Comparison of ENCODE assay signal across 26 mouse cellular contexts in the genomic region with DNA sequence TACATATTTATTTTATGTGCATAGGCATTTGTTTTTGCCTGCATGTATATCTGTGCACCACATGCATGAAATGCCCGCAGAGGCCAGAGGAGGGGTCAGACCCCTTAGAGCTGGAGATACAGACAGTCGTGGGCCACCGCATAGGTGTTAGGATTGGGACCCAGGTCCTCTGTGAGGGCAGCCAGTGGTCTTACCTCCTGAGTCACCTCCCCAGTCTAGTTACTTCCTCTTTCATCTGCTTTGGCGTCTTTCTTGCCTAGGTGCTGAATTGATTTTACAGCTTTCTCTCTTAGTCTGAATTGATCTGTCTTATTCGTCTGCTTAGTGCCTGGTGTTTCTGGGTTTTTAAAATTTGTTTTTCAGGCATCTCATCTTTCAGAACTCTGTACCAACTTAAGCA.
DNase-seq lines count a peak whose midpoint lies in the region; ATAC-seq and TF ChIP-seq lines count a peak whose summit lies in the region.
"Had no signal": no experiment of that assay in that cellular context is flagged by ENCODE, and none has a peak within 500 bp of the region (broad histone marks: within the 10 kb centered on the region; RNA-seq: fewer than 3 reads in every experiment).

No protein-coding gene starts in this region.

- no peak for TF ChIP-seq EP300 in CH12.LX (IDR thresholded peaks at IDR 0.05; ENCODE audit: low read length)

- 0 out of 2 replicates have a peak, but pooled peaks cover 3% of the 10 kb centered on the region for H3K36me3 ChIP-seq in hindbrain, embryonic 14.5 days (replicated peaks; ENCODE audit: control insufficient read depth, insufficient read depth)
- peaks cover 12% of the 10 kb centered on the region; the same call in 1 of the 2 replicates for H3K36me3 ChIP-seq in hindbrain, embryonic 10.5 days
- 0 out of 2 replicates have a peak, but pooled peaks cover 19% of the 10 kb centered on the region for H3K36me3 ChIP-seq in neural tube, embryonic 13.5 days
- H3K36me3 ChIP-seq in CH12.LX (replicated peaks in 1 of 2; ENCODE audit: control insufficient read depth in 1 of 2, insufficient read depth in 1 of 2, low read length in 1 of 2) = peaks cover 0 to 28% of the 10 kb centered on the region in 2 experiments
- H3K36me3 ChIP-seq: liver, embryonic 15.5 days had no signal

- H3K9me3 ChIP-seq in hindbrain, embryonic 14.5 days (ENCODE audit: control insufficient read depth, low read length) = no peaks in the 10 kb centered on the region
- H3K9me3 ChIP-seq in hindbrain, embryonic 10.5 days = no peaks in the 10 kb centered on the region
- no peaks in the 10 kb centered on the region for H3K9me3 ChIP-seq in neural tube, embryonic 13.5 days
- no peaks in the 10 kb centered on the region for H3K9me3 ChIP-seq in CH12.LX (replicated peaks; ENCODE audit: low read length)
- H3K9me3 ChIP-seq: embryonic facial prominence, embryonic 13.5 days; forebrain, embryonic 10.5 days; heart, embryonic 13.5 days; limb, embryonic 12.5 days; liver, embryonic 15.5 days; midbrain, embryonic 12.5 days had no signal

- H3K4me2 ChIP-seq in hindbrain, embryonic 14.5 days (replicated peaks) = no peak overlapping the region
- no peak overlapping the region for H3K4me2 ChIP-seq in neural tube, embryonic 13.5 days
- H3K4me2 ChIP-seq in CH12.LX (ENCODE audit: insufficient read depth, low read depth, poor library complexity, severe bottlenecking) = no peak overlapping the region
- H3K4me2 ChIP-seq: embryonic facial prominence, embryonic 13.5 days; heart, embryonic 13.5 days; limb, embryonic 12.5 days; liver, embryonic 15.5 days; lung, embryonic 14.5 days; midbrain, embryonic 12.5 days had no signal

- dilution Hi-C loops in CH12.LX (cut with MboI; ENCODE audit: extremely low pct_ligation_motif_present, extremely low pct_unique_long_range_greater_than_20kb, low sequenced_read_pairs) = no loop called here

- no peak for TF ChIP-seq RAD21 in CH12.LX (IDR thresholded peaks at IDR 0.05; ENCODE audit: low read depth, low read length)

- no peak for ATAC-seq in hindbrain, embryonic 14.5 days (ENCODE audit: low FRiP score)
- no peak for ATAC-seq in neural tube, embryonic 13.5 days (ENCODE audit: low read depth)
- ATAC-seq in neutrophil, adult 5-6 weeks (ENCODE audit: extremely low read depth, insufficient number of reproducible peaks, low FRiP score, poor library complexity, severe bottlenecking) = 0 out of 2 replicates have a peak, but pooled peaks have one; percentile 23
- no peak for ATAC-seq in megakaryocyte progenitor cell, adult 5-6 weeks (replicated peaks; ENCODE audit: poor library complexity)
- ATAC-seq: forebrain, embryonic 16.5 days; intestine, embryonic 16.5 days had no signal

- no peak for TF ChIP-seq POLR2A in CH12.LX (IDR thresholded peaks at IDR 0.05; ENCODE audit: low read depth, low read length)

- H3K79me2 ChIP-seq in CH12.LX (replicated peaks; ENCODE audit: control insufficient read depth, extremely low read depth, insufficient read depth, poor library complexity, severe bottlenecking) = no peaks in the 10 kb centered on the region

- no peak for TF ChIP-seq CTCF in CH12.LX (conservative IDR thresholded peaks at IDR 0.05 in 1 of 2, IDR thresholded peaks at IDR 0.05 in 1 of 2; ENCODE audit: low read depth in 2 of 2, low read length in 2 of 2)

- H3K27ac ChIP-seq in hindbrain, embryonic 14.5 days = peak overlapping the region; percentile 75; the same call in 1 of the 2 replicates
- H3K27ac ChIP-seq in hindbrain, embryonic 10.5 days = no peak overlapping the region
- H3K27ac ChIP-seq in neural tube, embryonic 13.5 days (replicated peaks) = peak overlapping the region; percentile 64
- H3K27ac ChIP-seq in CH12.LX (ENCODE audit: insufficient read depth, low read depth) = no peak overlapping the region
- H3K27ac ChIP-seq: embryonic facial prominence, embryonic 13.5 days; forebrain, embryonic 10.5 days; heart, embryonic 13.5 days; left cerebral cortex, adult 2 months; limb, embryonic 12.5 days; liver, embryonic 15.5 days; midbrain, embryonic 12.5 days had no signal

- DNase-seq in hindbrain, embryonic 14.5 days (ENCODE audit: low spot score) = no peak
- DNase-seq in hindbrain, embryonic 10.5 days (ENCODE audit: low spot score) = no peak
- DNase-seq in neural tube, embryonic 10.5 days (ENCODE audit: extremely low spot score, low spot score) = no peak
- DNase-seq in CH12.LX (ENCODE audit: extremely low read depth) = peak; percentile 61
- DNase-seq in kidney, postnatal 36 days = no peak
- DNase-seq: adrenal gland, postnatal 14 days; cerebellum, adult 11 months; cerebellum, postnatal 10 days; heart, postnatal 10 days; kidney, adult 8-10 months; kidney, postnatal 14 days; lung, embryonic 14.5 days; lung, postnatal 14 days had no signal

- WGBS in hindbrain, embryonic 14.5 days = 66% methylated on average over 5 of the region's 5 CpGs
- 77% methylated on average over 5 of the region's 5 CpGs for WGBS in hindbrain, embryonic 10.5 days
- WGBS in neural tube, embryonic 13.5 days = 65% methylated on average over 5 of the region's 5 CpGs

- H3K4me3 ChIP-seq in hindbrain, embryonic 14.5 days (replicated peaks; ENCODE audit: low read length) = no peak overlapping the region
- H3K4me3 ChIP-seq in hindbrain, embryonic 10.5 days = no peak overlapping the region
- no peak overlapping the region for H3K4me3 ChIP-seq in neural tube, embryonic 13.5 days
- H3K4me3 ChIP-seq in CH12.LX (replicated peaks in 1 of 3; ENCODE audit: low read depth in 2 of 3, low read length in 2 of 3, poor library complexity in 1 of 3) = no peak overlapping the region
- H3K4me3 ChIP-seq: embryonic facial prominence, embryonic 13.5 days; forebrain, embryonic 10.5 days; heart, embryonic 13.5 days; left cerebral cortex, adult 2 months; limb, embryonic 12.5 days; liver, embryonic 15.5 days; midbrain, embryonic 12.5 days; myocyte had no signal

- in situ Hi-C loops in CH12.LX (cut with MboI; ENCODE audit: low pct_ligation_motif_present, low pct_unique_long_range_greater_than_20kb, low sequenced_read_pairs) = loop anchor here (5.0 kb wide), 2 partner anchors 125 to 240 kb away; no protein-coding TSS in a partner anchor

- H3K4me1 ChIP-seq in hindbrain, embryonic 14.5 days (replicated peaks; ENCODE audit: control insufficient read depth, insufficient read depth, low read length) = peaks cover 5% of the 10 kb centered on the region
- H3K4me1 ChIP-seq in hindbrain, embryonic 10.5 days (replicated peaks) = 0 out of 2 replicates have a peak, but pooled peaks cover 10% of the 10 kb centered on the region
- H3K4me1 ChIP-seq in neural tube, embryonic 13.5 days (replicated peaks) = peaks cover 15% of the 10 kb centered on the region
- peaks cover 3 to 53% of the 10 kb centered on the region in 2 experiments for H3K4me1 ChIP-seq in CH12.LX (ENCODE audit: control insufficient read depth in 1 of 2, insufficient read depth in 2 of 2)
- H3K4me1 ChIP-seq: limb, embryonic 12.5 days; liver, embryonic 15.5 days; midbrain, embryonic 12.5 days had no signal

- no peak overlapping the region for H3K9ac ChIP-seq in hindbrain, embryonic 14.5 days
- H3K9ac ChIP-seq in neural tube, embryonic 13.5 days = no peak overlapping the region
- H3K9ac ChIP-seq in CH12.LX (ENCODE audit: insufficient read depth, low read depth) = no peak overlapping the region
- H3K9ac ChIP-seq: embryonic facial prominence, embryonic 13.5 days; heart, embryonic 13.5 days; limb, embryonic 12.5 days; liver, embryonic 15.5 days; lung, embryonic 14.5 days; midbrain, embryonic 12.5 days had no signal

- H3K27me3 ChIP-seq in hindbrain, embryonic 14.5 days (ENCODE audit: control insufficient read depth, insufficient read depth, low read length) = no peaks in the 10 kb centered on the region
- no peaks in the 10 kb centered on the region for H3K27me3 ChIP-seq in hindbrain, embryonic 10.5 days (ENCODE audit: insufficient read depth, poor library complexity, severe bottlenecking)
- H3K27me3 ChIP-seq in neural tube, embryonic 13.5 days = no peaks in the 10 kb centered on the region
- H3K27me3 ChIP-seq in CH12.LX (replicated peaks) = no peaks in the 10 kb centered on the region
- H3K27me3 ChIP-seq: embryonic facial prominence, embryonic 13.5 days; heart, embryonic 13.5 days; limb, embryonic 12.5 days; liver, embryonic 15.5 days; midbrain, embryonic 12.5 days had no signal

TF ChIP-seq in CH12.LX, 34 proteins besides CTCF, POLR2A, EP300 and RAD21:
- no peak for TF ChIP-seq MEF2A (IDR thresholded peaks at IDR 0.05; ENCODE audit: borderline replicate concordance, low read depth, low read length)
- TF ChIP-seq MXI1 (IDR thresholded peaks at IDR 0.05; ENCODE audit: low read depth, low read length) = peak; percentile 42; the same call in 1 of the 2 replicates
- TF ChIP-seq PAX5 (IDR thresholded peaks at IDR 0.05; ENCODE audit: low read length) = no peak
- no peak for TF ChIP-seq UBTF (IDR thresholded peaks at IDR 0.05; ENCODE audit: low read depth, low read length)
TF ChIP-seq in CH12.LX: peak in this region for 1.

Comparison
In these comparisons a context has a peak if more than half of its experiments do, and no peak if none do; other contexts are left out.
1. H3K27ac ChIP-seq: peak in hindbrain, embryonic 14.5 days (single experiment) and neural tube, embryonic 13.5 days (single experiment); none in hindbrain, embryonic 10.5 days (single experiment) and CH12.LX (single experiment).